Mouse (Mus musculus) c-Kit-positive CD71-negative TER-119-negative erythroid progenitor cells, embryonic 14.5 days (primary cell): ENCODE results near the gene Rhox2c.
"Not testable (repeated sequence)": the region's sequence is repeated elsewhere in the genome, so short reads cannot be mapped to it uniquely, and the experiment has no call there.

Experiments used
- DNase-seq: peaks from one replicate; pipeline ENCODE4 v3.0.0-alpha.2; 2013; ENCODE audit warnings: low read depth

The Rhox2c gene

DNA sequence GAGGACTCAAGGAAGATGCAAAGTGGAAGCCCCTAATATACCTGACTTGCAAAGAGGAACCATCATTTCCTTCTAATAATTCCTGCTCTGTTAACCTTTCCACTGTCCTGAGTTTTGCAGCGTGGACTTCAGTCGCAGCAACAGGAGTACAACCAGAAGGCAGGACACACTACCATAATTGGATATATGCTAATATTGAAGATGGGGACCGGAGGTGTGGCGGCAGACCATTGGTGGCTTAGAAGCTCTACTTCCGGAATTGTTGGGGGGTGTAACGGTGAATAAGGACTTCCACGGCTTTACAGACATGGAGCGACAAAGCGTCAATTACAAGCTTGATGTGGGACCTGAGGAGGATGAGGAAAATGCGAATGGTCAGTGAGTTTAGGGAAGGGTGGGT lies at the start of gene Rhox2c:
Gene Rhox2c, plus strand, starts transcription at position 301 of the 400 bp plus-strand sequence.
- DNase-seq, result not testable (repeated sequence)

DNA sequence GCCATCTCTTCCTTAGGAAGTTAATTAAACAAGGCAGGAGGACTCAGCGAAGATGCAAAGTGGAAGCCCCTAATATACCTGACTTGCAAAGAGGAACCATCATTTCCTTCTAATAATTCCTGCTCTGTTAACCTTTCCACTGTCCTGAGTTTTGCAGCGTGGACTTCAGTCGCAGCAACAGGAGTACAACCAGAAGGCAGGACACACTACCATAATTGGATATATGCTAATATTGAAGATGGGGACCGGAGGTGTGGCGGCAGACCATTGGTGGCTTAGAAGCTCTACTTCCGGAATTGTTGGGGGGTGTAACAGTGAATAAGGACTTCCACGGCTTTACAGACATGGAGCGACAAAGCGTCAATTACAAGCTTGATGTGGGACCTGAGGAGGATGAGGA lies 41.7 kb upstream of the Rhox2c start, which contains the start of gene Rhox2b:
Gene Rhox2b, plus strand, starts transcription at position 301 of the 400 bp plus-strand sequence.
- not testable (repeated sequence) for DNase-seq

DNA sequence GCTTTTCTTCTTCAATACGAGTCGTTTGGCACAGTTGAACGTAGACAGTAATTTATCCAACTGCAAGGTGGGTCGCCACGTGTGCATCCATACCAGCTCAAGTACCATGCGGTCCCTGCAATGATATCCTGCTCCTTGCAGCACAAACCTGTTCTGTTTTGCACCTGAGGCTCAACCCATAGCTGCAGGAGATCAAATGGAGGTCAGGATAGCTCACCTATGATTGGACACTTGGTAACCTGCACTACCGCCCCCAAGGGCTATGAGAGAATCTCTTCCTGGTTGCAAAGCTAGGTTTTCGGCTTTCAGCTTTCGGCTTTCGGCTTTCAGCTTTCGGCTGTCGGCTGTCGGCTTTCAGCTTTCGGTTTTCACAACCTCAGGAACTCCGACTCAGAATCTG lies 21.3 kb upstream of the Rhox2c start, which contains the start of gene Rhox4b:
Gene Rhox4b, plus strand, starts transcription at position 301 of the 400 bp plus-strand sequence.
- DNase-seq, result not testable (repeated sequence)

- DNase-seq, result not testable (repeated sequence)
Observed at GRCm38 (mm10) chrX:37458285-37458684, 4.8 kb downstream of the Rhox2c start, which contains the start of gene Rhox3c. Gene Rhox3c (plus strand): TSS chrX:37458585.

DNA sequence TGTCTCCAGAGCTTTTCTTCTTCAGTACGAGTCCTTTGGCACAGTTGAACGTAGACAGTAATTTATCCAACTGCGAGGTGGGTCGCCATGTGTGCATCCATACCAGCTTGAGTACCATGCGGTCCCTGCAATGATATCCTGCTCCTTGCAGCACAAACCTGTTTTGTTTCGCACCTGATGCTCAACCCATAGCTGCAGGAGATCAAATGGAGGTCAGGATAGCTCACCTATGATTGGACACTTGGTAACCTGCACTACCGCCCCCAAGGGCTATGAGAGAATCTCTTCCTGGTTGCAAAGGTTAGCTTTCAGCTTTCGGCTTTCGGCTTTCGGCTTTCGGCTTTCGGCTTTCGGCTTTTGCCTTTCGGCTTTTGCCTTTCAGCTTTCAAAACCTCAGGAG lies 26.6 kb downstream of the Rhox2c start, which contains the start of gene Rhox4c:
Gene Rhox4c, plus strand, starts transcription at position 301 of the 400 bp plus-strand sequence.
- DNase-seq, result not testable (repeated sequence)

DNA sequence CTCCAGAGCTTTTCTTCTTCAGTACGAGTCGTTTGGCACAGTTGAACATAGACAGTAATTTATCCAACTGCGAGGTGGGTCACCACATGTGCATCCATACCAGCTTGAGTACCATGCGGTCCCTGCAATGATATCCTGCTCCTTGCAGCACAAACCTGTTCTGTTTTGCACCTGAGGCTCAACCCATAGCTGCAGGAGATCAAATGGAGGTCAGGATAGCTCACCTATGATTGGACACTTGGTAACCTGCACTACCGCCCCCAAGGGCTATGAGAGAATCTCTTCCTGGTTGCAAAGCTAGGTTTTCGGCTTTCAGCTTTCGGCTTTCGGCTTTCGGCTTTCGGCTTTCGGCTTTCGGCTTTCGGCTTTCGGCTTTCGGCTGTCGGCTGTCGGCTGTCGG lies 60.6 kb downstream of the Rhox2c start, which contains the start of gene Rhox4d:
Gene Rhox4d, plus strand, starts transcription at position 301 of the 400 bp plus-strand sequence.
- DNase-seq, result not testable (repeated sequence)
